Mouse (Mus musculus) heart, embryonic 10.5 days (tissue): ENCODE data around the gene Vav2. TPM values are rescaled to one million over a fixed set of nuclear protein-coding genes. Genes with fewer than 3 reads are reported as not detected.
A peak's percentile ranks its signal among the peaks of the same experiment; 100 is the strongest.

ENCODE experiments used
- DNase-seq: peaks from one replicate; pipeline ENCODE4 v3.0.0-alpha.2; 2017; ENCODE audit warnings: low spot score
- H3K27ac ChIP-seq: fragments of 300-500 bp; sonication (generic); 2 replicates; pipeline ENCODE4 v1.5.1; 2016; ENCODE audit warnings: mild to moderate bottlenecking
- H3K27me3 ChIP-seq: fragments of 300-500 bp; sonication (generic); 2 replicates; pipeline ENCODE4 v1.6.1; 2016; ENCODE audit warnings: mild to moderate bottlenecking; ENCODE audit not compliant: poor library complexity, insufficient read depth, severe bottlenecking
- H3K36me3 ChIP-seq: fragments of 300-500 bp; sonication (generic); 2 replicates; pipeline ENCODE4 v1.6.1; 2016; ENCODE audit warnings: mild to moderate bottlenecking, moderate library complexity
- H3K4me1 ChIP-seq: fragments of 300-500 bp; sonication (generic); 2 replicates; pipeline ENCODE4 v1.6.1; 2016; ENCODE audit warnings: mild to moderate bottlenecking
- H3K4me3 ChIP-seq: fragments of 300-500 bp; sonication (generic); 2 replicates; pipeline ENCODE4 v1.5.1; 2016; ENCODE audit warnings: mild to moderate bottlenecking, moderate library complexity
- H3K9me3 ChIP-seq: fragments of 300-500 bp; sonication (generic); 2 replicates; pipeline ENCODE4 v1.6.1; 2016; ENCODE audit warnings: mild to moderate bottlenecking, moderate library complexity
- WGBS: fragments of 180-500 bp; shearing (Covaris S2); methylation state at CpG from one replicate; pipeline ENCODE4 v1.1.7; 2016; 5-methylcytosine and 5-hydroxymethylcytosine counted together
- polyA plus RNA-seq: library from polyadenylated mRNA; unstranded; fragments of >200 nt; fragmentation: Nextera tagmentation; extraction: Ambion mirVana; gene quantifications from 2 replicates; pipeline ENCODE4 v1.2.1, GENCODE M21; 2016

Vav2 gene
- polyA plus RNA-seq, 1 experiment from 2014 or later = 8.1 TPM

GRCm38 (mm10) chr2:27460651-27461050 is 33.8 kb upstream of the Vav2 start:
- Histone ChIP-seq H3K4me3 (no peak overlapping the region), H3K9me3 (no peaks in the 10 kb centered on the region), H3K4me1 (peaks cover 3% of the 10 kb centered on the region; the same call in 1 of the 2 replicates), H3K27me3 (no peaks in the 10 kb centered on the region), H3K36me3 (peaks cover 98% of the 10 kb centered on the region), H3K27ac (no peak overlapping the region)
- WGBS = 78% methylated on average over 9 of the region's 9 CpGs
- no peak for DNase-seq

GRCm38 (mm10) chr2:27460163-27460562 is 33.3 kb upstream of the Vav2 start:
- WGBS = 80% methylated on average over 5 of the region's 5 CpGs
- Histone ChIP-seq H3K27me3 (no peaks in the 10 kb centered on the region), H3K9me3 (no peaks in the 10 kb centered on the region), H3K4me1 (no peaks in the 10 kb centered on the region), H3K36me3 (peaks cover 98% of the 10 kb centered on the region), H3K27ac (no peak overlapping the region), H3K4me3 (no peak overlapping the region)
- DNase-seq = no peak

DNA sequence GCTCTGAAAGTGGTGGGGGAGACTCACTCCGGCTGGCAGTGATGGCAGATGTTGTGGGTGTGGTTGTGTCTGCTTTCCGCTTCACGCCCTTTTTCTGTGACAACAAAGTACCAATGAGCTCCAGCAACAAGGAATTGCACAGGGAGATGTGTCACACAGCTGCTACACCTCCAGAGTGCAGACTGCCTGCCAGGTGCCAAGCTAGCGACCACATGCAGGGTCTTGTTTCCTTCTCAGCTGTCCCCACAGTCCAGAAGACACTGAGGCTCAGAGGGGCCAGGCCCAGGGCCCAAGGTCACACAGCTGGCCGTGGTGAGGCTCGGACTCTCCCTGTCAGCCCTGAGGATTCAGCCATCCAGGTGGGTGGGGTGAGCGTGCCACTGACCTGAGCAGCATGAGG is 32.9 kb upstream of the Vav2 start:
- H3K9me3 ChIP-seq = no peaks in the 10 kb centered on the region
- no peak for DNase-seq
- 89% methylated on average over 7 of the region's 7 CpGs for WGBS
- peaks cover 99% of the 10 kb centered on the region for H3K36me3 ChIP-seq
- no peak overlapping the region for H3K4me3 ChIP-seq
- H3K4me1 ChIP-seq = no peaks in the 10 kb centered on the region
- H3K27me3 ChIP-seq = no peaks in the 10 kb centered on the region
- no peak overlapping the region for H3K27ac ChIP-seq

- Histone ChIP-seq H3K27ac (no peak overlapping the region), H3K9me3 (no peaks in the 10 kb centered on the region), H3K36me3 (peaks cover 96% of the 10 kb centered on the region), H3K27me3 (no peaks in the 10 kb centered on the region), H3K4me1 (peaks cover 5% of the 10 kb centered on the region; the same call in 1 of the 2 replicates), H3K4me3 (no peak overlapping the region)
- WGBS = 86% methylated on average over 14 of the region's 14 CpGs
- no peak for DNase-seq
Observed at GRCm38 (mm10) chr2:27450226-27450625, 23.4 kb upstream of the Vav2 start.

DNA sequence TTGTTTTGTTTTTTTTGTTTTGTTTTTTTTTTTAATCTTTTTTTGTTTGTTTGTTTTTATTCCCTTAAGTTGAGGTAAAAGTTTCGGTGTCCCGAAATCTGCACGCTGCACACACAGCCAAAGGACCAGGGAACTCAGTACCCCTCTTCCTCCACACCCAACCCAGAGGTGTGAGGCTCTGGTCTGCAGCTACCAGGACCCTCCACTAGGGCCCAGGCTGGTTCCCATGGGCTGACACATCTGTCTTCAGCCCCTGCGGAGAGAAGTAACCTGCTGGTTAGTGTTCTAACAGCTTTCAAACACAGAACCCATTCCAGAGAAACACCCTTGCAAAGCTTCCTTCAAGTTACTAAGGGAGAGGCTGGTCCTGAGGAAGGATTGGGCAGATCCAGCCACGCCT is 20.9 kb upstream of the Vav2 start:
- Histone ChIP-seq H3K9me3 (no peaks in the 10 kb centered on the region), H3K4me1 (peaks cover 11% of the 10 kb centered on the region), H3K4me3 (no peak overlapping the region), H3K27ac (no peak overlapping the region), H3K27me3 (no peaks in the 10 kb centered on the region), H3K36me3 (peaks cover 79% of the 10 kb centered on the region)
- DNase-seq = no peak
- 86% methylated on average over 5 of the region's 5 CpGs for WGBS

DNA sequence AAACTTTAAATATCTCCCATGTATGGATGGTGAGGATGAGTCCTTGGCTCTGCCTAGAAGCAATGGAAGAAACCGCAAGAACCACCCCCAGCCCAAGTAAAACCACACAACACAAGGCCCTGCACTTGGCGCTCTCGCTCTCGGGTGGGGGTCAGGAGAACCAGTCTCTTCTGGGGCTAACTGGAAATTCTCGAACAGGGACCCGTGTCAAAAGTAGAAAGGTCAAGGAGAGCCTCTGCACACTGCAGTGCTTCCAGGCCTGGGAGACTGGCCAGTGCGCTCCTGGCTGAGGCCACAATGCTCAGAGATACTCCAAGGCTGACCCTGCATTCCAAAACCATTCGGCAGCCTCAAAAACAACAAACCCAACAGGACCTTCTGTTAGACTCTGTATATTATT is 20.0 kb upstream of the Vav2 start:
- H3K27me3 ChIP-seq = no peaks in the 10 kb centered on the region
- no peak for DNase-seq
- H3K36me3 ChIP-seq = peaks cover 69% of the 10 kb centered on the region
- H3K27ac ChIP-seq = no peak overlapping the region
- WGBS = 94% methylated on average over 8 of the region's 8 CpGs
- H3K4me3 ChIP-seq = no peak overlapping the region
- no peaks in the 10 kb centered on the region for H3K9me3 ChIP-seq
- H3K4me1 ChIP-seq = peaks cover 15% of the 10 kb centered on the region

DNA sequence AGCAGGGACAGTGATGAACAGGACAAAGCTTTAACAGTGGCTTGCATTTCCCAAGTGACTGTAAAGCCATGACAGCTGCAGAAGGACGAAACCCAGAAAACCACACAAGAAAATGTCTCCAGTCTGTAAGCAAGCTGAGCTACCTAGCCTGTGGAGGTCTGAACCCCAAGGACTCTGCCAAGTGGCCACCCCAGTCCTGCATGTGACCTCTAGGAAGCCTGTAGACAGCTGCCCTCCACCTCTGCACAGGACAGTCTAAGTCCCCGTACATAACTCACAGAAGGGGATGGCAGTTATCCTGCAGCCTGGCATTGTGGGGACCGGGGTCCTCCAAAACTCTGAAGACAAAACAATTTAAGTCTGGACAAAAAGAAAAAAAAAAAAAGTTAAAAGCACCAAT is 19.1 kb upstream of the Vav2 start:
- WGBS = 89% methylated on average over 3 of the region's 3 CpGs
- no peak overlapping the region for H3K4me3 ChIP-seq

DNA sequence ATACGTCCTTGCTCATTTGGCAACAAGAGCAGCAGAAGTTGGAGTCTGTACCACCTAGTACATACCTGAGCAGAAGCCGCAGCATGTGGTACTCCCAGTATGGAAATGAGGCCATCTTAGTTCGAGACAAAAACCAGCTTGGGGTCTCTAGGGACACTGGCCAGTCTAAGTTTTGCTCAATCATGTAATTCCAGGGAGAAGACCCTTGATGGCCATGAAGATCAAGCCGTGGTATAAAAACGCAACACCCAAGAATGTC is 16.5 kb upstream of the Vav2 start:
- no peaks in the 10 kb centered on the region for H3K9me3 ChIP-seq
- peaks cover 18% of the 10 kb centered on the region for H3K4me1 ChIP-seq
- H3K4me3 ChIP-seq = 0 out of 2 replicates have a peak overlapping the region, but pooled peaks have one; percentile 75
- H3K27ac ChIP-seq = no peak overlapping the region
- H3K36me3 ChIP-seq = peaks cover 35% of the 10 kb centered on the region
- H3K27me3 ChIP-seq = no peaks in the 10 kb centered on the region
- 76% methylated on average over 5 of the region's 5 CpGs for WGBS
- no peak for DNase-seq

More for the DNA sequence above, 19.1 kb upstream of the Vav2 start:
- H3K27me3 ChIP-seq = no peaks in the 10 kb centered on the region
- no peak overlapping the region for H3K27ac ChIP-seq
- H3K36me3 ChIP-seq = peaks cover 60% of the 10 kb centered on the region
- DNase-seq = no peak
- H3K9me3 ChIP-seq = no peaks in the 10 kb centered on the region
- peaks cover 17% of the 10 kb centered on the region for H3K4me1 ChIP-seq

GRCm38 (mm10) chr2:27442708-27443449 is 16.0 kb upstream of the Vav2 start:
- no peaks in the 10 kb centered on the region for H3K27me3 ChIP-seq
- H3K27ac ChIP-seq = peak overlapping the region; percentile 82
- H3K36me3 ChIP-seq = peaks cover 30% of the 10 kb centered on the region
- H3K4me3 ChIP-seq = peak overlapping the region; percentile 75
- DNase-seq = no peak
- WGBS = 30% methylated on average over 20 of the region's 20 CpGs
- no peaks in the 10 kb centered on the region for H3K9me3 ChIP-seq
- H3K4me1 ChIP-seq = peaks cover 23% of the 10 kb centered on the region

GRCm38 (mm10) chr2:27441767-27442707 is 15.2 kb upstream of the Vav2 start, which contains the start of gene Brd3os:
Gene Brd3os (plus strand): TSS chr2:27442324.
- DNase-seq = peak; percentile 98
- Histone ChIP-seq H3K27me3 (no peaks in the 10 kb centered on the region), H3K4me3 (peak within 1 kb of the TSS; percentile 75), H3K36me3 (peaks cover 23% of the 10 kb centered on the region), H3K9me3 (no peaks in the 10 kb centered on the region), H3K4me1 (peaks cover 28% of the 10 kb centered on the region), H3K27ac (peak within 1 kb of the TSS; percentile 82)
- 2% methylated on average over 36 of the region's 36 CpGs for WGBS

- Histone ChIP-seq H3K4me1 (peaks cover 33% of the 10 kb centered on the region), H3K27me3 (0 out of 2 replicates have a peak, but pooled peaks cover 4% of the 10 kb centered on the region), H3K36me3 (no peaks in the 10 kb centered on the region), H3K9me3 (no peaks in the 10 kb centered on the region), H3K4me3 (no peak overlapping the region), H3K27ac (0 out of 2 replicates have a peak overlapping the region, but pooled peaks have one; percentile 42)
- 17% methylated on average over 11 of the region's 11 CpGs for WGBS
- DNase-seq = peak; percentile 87
Observed at GRCm38 (mm10) chr2:27438281-27438680, 11.4 kb upstream of the Vav2 start.

DNA sequence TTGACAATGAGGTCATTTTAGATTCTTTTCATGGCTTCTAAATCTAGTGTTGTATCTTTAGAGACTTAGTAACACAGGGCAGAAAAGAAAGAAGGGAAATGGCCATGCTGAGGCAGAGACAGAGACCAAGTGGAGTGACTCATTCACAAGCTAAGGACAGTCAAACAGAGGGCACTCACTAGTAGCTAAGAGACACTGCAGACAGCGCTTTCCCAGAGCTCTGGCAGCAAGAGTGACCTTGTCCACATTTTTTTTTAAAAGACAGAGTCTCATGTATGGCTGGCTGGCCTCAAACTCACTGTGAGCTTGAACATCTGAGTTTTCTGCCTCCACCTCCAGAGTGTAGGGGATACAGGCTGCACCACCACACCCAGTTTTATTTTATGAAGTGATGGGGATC is 11.0 kb upstream of the Vav2 start:
- H3K4me3 ChIP-seq = no peak overlapping the region
- H3K9me3 ChIP-seq = no peaks in the 10 kb centered on the region
- 46% methylated on average over 1 of the region's 1 CpGs for WGBS
- H3K27me3 ChIP-seq = 0 out of 2 replicates have a peak, but pooled peaks cover 4% of the 10 kb centered on the region
- H3K27ac ChIP-seq = peak overlapping the region; percentile 42; the same call in 1 of the 2 replicates
- peaks cover 29% of the 10 kb centered on the region for H3K4me1 ChIP-seq
- DNase-seq = no peak
- H3K36me3 ChIP-seq = no peaks in the 10 kb centered on the region

DNA sequence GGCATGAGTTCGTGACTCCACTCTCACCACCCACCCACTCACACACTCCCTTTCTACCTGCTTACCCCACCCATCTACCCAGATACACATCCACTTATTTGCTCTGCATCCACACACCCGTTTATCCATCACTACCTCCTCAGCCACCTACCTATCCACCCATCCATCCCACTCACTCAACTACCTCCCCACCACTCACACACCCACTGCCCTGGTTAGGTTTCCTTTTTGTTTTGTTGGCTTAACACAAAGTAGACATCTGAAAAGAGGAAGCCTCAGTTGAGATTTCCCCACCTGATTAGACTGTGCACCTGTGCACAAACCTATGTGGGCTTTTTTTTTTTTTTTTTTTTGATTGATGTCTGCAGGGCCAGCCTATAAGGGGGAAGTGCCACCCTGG is 5.8 kb upstream of the Vav2 start:
- H3K4me1 ChIP-seq = peaks cover 12% of the 10 kb centered on the region
- WGBS = 64% methylated on average over 2 of the region's 2 CpGs
- peaks cover 8% of the 10 kb centered on the region; the same call in 1 of the 2 replicates for H3K27me3 ChIP-seq
- no peaks in the 10 kb centered on the region for H3K9me3 ChIP-seq
- DNase-seq = no peak
- H3K4me3 ChIP-seq = no peak overlapping the region
- no peaks in the 10 kb centered on the region for H3K36me3 ChIP-seq
- no peak overlapping the region for H3K27ac ChIP-seq
